Mouse (Mus musculus): ENCODE results near the gene Kansl1. TPM values are rescaled to one million over a fixed set of nuclear protein-coding genes. Genes with fewer than 3 reads are reported as not detected.

The Kansl1 gene
- polyA plus RNA-seq, 1 experiment from 2014 or later, result 22.1 TPM

DNA sequence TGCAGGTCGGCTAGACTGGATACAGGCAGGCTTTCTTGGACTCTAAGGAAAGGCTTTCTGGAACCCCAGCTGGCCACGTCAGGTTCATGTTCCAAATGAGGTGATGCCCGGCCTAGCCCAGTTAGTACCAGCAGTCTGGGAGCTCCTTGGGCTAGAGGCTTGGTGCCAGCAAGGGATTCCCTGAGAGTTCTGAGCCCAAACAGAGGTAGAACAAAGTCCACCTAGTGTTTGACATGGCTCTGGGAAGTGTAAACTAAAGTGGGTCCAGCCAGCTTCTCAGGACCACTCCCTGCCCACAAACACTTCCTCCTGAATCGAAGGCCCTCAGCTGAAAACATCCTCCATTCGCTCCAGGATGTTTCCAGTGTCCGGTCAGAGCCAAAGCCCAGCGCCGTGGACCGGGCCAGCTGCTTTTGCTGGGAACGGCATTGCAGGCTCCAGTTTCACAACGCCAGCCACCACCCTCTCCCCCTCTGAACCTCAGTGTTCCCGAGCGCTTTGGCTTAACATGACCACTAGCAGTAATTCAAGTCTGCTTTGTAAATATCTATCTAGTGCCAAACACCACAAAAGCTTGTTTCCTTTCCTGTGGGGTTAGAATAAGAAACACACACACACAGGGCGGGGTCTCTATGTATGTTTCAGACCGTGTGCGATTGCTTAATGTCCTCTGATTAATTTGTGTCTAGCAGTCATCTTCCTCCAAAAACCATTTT, 151.8 kb downstream of the Kansl1 start:
- Histone ChIP-seq H3K27ac (no peak overlapping the region), H3K27me3 (no peaks in the 10 kb centered on the region), H3K4me2 (no peak overlapping the region), H3K9me3 (no peaks in the 10 kb centered on the region), H3K9ac (no peak overlapping the region), H3K36me3 (no peaks in the 10 kb centered on the region), H3K4me3 (no peak overlapping the region), H3K4me1 (peaks cover 13% of the 10 kb centered on the region; the same call in 1 of the 2 replicates)
- 60% methylated on average over 16 of the region's 16 CpGs for WGBS
- ATAC-seq (ENCODE audit: insufficient number of reproducible peaks, low FRiP score, low TSS enrichment, low read depth), result no peak

DNA sequence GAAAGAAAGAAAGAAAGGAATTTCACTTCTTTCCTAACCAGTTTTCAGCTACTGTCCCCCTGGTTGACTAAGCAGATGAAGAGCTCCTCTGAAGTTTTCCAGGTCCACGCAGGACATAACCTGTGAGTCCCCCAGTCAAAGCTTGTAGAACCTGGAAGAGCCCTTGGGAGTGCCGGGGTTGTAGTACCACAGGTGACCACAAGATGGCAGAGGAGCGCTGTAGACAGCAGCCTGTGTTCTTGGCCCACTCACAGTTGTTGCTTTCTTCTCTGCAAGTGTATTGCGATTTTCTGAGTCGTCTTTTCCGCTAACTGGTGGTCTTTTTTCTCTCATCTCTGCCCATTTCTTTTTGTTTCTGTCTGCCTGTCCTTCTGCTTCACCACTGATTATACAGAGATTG, 153.0 kb downstream of the Kansl1 start:
- Histone ChIP-seq H3K36me3 (no peaks in the 10 kb centered on the region), H3K27ac (no peak overlapping the region), H3K9me3 (no peaks in the 10 kb centered on the region), H3K9ac (no peak overlapping the region), H3K27me3 (0 out of 2 replicates have a peak, but pooled peaks cover 1% of the 10 kb centered on the region), H3K4me2 (no peak overlapping the region), H3K4me3 (no peak overlapping the region), H3K4me1 (peaks cover 13% of the 10 kb centered on the region; the same call in 1 of the 2 replicates)
- 5% methylated on average over 6 of the region's 6 CpGs for WGBS
- ATAC-seq (ENCODE audit: insufficient number of reproducible peaks, low FRiP score, low TSS enrichment, low read depth), result no peak

DNA sequence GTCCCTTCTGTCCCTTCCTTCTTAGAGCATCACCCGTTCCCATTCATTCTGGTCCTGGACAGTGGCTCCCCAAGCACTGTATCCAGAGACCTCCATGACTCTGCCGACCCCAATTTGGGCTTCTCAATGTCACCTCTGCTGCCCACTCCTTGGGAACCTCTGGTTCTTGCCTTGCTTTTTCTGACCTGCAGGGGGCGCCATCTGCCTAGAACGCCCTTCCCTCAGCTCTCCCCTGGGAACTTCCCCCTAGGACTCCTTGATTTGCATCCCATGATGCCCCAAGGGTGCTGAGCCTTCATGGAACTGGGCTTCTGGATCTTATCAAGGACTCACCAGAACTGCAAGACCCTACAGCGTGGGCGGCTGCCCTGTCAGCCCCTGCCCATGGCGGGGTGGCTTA, 157.0 kb downstream of the Kansl1 start:
- ATAC-seq (ENCODE audit: insufficient number of reproducible peaks, low FRiP score, low TSS enrichment, low read depth), result no peak
- Histone ChIP-seq H3K9me3 (no peaks in the 10 kb centered on the region), H3K9ac (no peak overlapping the region), H3K4me1 (peaks cover 4% of the 10 kb centered on the region; the same call in 1 of the 2 replicates), H3K27me3 (peaks cover 14% of the 10 kb centered on the region), H3K4me3 (no peak overlapping the region), H3K4me2 (no peak overlapping the region), H3K36me3 (no peaks in the 10 kb centered on the region), H3K27ac (no peak overlapping the region)
- 66% methylated on average over 7 of the region's 7 CpGs for WGBS

DNA sequence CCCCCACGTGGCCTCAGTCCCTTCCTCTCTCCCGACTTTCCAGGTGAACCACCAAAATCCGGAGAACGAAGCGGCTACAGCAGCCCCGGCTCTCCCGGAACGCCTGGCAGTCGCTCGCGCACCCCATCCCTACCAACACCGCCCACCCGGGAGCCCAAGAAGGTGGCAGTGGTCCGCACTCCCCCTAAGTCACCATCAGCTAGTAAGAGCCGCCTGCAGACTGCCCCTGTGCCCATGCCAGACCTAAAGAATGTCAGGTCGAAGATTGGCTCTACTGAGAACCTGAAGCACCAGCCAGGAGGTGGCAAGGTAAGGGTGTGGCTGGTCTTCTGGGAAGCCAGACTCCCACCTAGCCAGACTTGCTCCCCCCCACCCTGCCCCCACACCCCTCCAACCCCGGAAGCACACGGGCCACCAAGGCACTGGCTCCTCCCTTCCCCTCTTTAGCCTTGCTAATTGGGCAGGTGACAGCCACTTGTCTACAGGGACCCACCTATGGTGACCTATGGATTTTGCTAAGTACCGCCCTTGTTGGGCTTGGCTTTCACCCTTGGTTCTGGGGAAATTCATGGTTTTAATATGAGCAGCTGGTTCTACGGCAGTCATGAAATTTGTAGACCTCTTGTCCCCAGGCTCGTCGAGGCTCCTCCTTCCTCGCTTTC, 158.3 kb downstream of the Kansl1 start:
- Histone ChIP-seq H3K4me2 (peak overlapping the region; percentile 27; the same call in 1 of the 2 replicates), H3K9ac (no peak overlapping the region), H3K27ac (peak overlapping the region; percentile 61), H3K4me1 (peaks cover 4% of the 10 kb centered on the region; the same call in 1 of the 2 replicates), H3K27me3 (peaks cover 14% of the 10 kb centered on the region), H3K9me3 (no peaks in the 10 kb centered on the region), H3K4me3 (peak overlapping the region; percentile 18), H3K36me3 (no peaks in the 10 kb centered on the region)
- no peak for ATAC-seq (ENCODE audit: insufficient number of reproducible peaks, low FRiP score, low TSS enrichment, low read depth)
- 8% methylated on average over 22 of the region's 23 CpGs for WGBS

DNA sequence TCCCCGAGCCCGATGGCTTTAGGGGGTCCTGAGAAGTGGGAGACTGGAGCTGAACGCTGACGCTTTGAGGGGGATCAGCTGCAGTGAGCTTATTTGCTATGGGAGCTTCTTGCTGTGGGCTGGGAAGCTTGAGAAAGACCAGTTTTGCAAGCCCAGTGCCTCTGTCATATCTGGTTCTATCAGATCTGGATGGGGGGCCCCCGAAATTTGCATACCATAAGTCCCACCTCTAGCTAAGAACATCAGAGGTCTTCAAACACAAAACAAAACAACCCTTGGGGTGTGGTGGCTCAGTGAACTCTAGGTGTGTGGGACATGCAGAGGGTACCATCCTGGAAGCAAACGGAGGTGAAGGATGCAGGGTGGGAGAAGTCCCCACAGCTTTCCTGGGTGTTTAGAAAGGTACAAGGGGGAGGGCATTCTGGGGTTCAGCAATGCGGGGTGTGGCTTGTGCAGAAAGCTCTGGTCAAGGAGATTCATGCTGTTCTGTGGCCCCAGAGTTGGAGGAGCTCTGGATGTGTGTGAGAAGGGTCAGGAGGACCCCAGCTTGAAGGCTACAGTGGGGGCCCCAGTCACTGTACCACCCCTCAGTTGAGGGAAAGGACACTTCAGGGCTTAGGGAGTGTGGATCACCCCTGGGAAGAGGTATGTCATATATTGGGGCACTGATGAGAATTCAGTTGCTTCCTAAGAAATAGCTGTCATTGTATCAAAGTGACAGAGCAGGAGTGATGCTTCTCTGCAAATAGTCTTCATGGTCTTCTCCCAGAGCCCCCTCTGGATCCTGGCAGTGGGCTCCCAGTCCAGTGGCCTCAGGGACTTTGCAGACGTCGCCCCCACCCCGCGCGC, 159.1 kb downstream of the Kansl1 start:
- Histone ChIP-seq H3K36me3 (no peaks in the 10 kb centered on the region), H3K27me3 (peaks cover 14% of the 10 kb centered on the region), H3K9me3 (no peaks in the 10 kb centered on the region), H3K4me2 (peak overlapping the region; percentile 27; the same call in 1 of the 2 replicates), H3K4me3 (peak overlapping the region; percentile 18), H3K9ac (no peak overlapping the region), H3K4me1 (peaks cover 4% of the 10 kb centered on the region; the same call in 1 of the 2 replicates), H3K27ac (peak overlapping the region; percentile 61)
- 31% methylated on average over 11 of the region's 12 CpGs for WGBS
- ATAC-seq (ENCODE audit: insufficient number of reproducible peaks, low FRiP score, low TSS enrichment, low read depth), result no peak

DNA sequence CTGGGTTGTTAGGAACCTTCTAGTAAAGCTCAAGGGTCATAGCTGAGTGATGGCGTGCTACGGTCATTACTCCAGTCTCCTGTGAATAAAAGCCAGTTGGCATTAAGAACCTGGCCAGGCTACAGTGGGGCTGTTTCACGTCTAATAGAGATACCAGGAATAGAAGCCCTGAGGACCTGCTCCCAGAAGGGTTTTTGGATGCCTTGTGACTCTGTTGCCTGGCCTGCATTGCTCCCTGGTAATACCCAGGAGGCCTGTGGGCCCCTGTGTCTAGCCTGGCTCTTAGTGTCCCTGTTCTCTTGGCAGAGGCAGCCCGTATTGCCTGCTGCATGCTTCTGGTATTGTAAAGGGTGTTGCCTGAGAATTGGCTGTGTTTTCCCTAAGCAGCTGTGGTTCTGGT, 161.5 kb downstream of the Kansl1 start:
- ATAC-seq (ENCODE audit: insufficient number of reproducible peaks, low FRiP score, low TSS enrichment, low read depth), result no peak

DNA sequence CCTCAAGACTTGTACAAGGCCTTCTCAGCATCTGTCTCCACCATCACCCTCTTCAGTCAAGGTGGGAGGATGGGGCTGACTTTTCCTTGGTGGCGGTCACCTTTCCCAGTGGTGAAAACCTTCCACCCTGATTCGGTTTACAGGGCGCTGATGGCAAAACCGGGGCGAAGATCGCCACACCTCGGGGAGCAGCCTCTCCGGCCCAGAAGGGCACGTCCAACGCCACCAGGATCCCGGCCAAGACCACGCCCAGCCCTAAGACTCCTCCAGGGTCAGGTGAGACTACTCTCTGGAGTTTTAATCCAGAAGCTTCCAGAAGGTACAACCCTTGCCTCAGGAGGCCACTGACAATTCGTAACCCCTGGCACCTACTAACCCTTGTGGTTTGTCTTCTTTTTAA, 162.2 kb downstream of the Kansl1 start:
- no peak overlapping the region for H3K4me3 ChIP-seq
- no peaks in the 10 kb centered on the region for H3K36me3 ChIP-seq
- H3K9me3 ChIP-seq, result no peaks in the 10 kb centered on the region
- H3K4me2 ChIP-seq, result no peak overlapping the region
- no peak for ATAC-seq (ENCODE audit: insufficient number of reproducible peaks, low FRiP score, low TSS enrichment, low read depth)
- no peak overlapping the region for H3K27ac ChIP-seq
- peaks cover 14% of the 10 kb centered on the region for H3K27me3 ChIP-seq
- no peak overlapping the region for H3K9ac ChIP-seq
- peaks cover 14% of the 10 kb centered on the region for H3K4me1 ChIP-seq
- whole genome bisulfite sequencing, result 92% methylated on average over 13 of the region's 13 CpGs

More for the DNA sequence above, 161.5 kb downstream of the Kansl1 start:
- Histone ChIP-seq H3K36me3 (no peaks in the 10 kb centered on the region), H3K9ac (no peak overlapping the region), H3K4me2 (no peak overlapping the region), H3K9me3 (no peaks in the 10 kb centered on the region), H3K4me3 (no peak overlapping the region), H3K27ac (no peak overlapping the region), H3K4me1 (peaks cover 14% of the 10 kb centered on the region), H3K27me3 (peaks cover 14% of the 10 kb centered on the region)
- WGBS, result 58% methylated on average over 4 of the region's 4 CpGs

DNA sequence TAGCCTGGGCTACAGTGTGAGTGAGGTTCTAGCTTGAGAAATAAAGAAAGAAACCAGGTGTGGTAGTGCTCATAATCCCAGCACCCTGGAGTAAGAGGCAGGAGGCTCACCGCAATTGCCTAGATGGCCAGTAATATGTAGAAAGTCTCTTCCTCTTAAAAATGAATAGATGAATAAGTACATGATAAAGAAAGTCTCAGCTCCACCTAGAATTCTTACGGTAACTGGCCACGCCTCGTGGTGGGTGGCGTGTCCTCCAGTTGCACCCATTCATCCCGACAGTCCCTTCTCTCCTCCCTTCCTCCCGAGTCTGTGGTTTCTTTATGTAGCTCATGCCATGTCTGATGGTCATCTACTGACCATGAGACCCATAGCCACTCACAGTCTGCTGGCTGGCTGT, 162.9 kb downstream of the Kansl1 start:
- ATAC-seq (ENCODE audit: insufficient number of reproducible peaks, low FRiP score, low TSS enrichment, low read depth), result no peak
- Histone ChIP-seq H3K9me3 (no peaks in the 10 kb centered on the region), H3K27me3 (peaks cover 13% of the 10 kb centered on the region), H3K4me1 (peaks cover 14% of the 10 kb centered on the region), H3K9ac (no peak overlapping the region), H3K4me2 (no peak overlapping the region), H3K4me3 (no peak overlapping the region), H3K36me3 (no peaks in the 10 kb centered on the region), H3K27ac (no peak overlapping the region)
- WGBS, result 91% methylated on average over 7 of the region's 7 CpGs

DNA sequence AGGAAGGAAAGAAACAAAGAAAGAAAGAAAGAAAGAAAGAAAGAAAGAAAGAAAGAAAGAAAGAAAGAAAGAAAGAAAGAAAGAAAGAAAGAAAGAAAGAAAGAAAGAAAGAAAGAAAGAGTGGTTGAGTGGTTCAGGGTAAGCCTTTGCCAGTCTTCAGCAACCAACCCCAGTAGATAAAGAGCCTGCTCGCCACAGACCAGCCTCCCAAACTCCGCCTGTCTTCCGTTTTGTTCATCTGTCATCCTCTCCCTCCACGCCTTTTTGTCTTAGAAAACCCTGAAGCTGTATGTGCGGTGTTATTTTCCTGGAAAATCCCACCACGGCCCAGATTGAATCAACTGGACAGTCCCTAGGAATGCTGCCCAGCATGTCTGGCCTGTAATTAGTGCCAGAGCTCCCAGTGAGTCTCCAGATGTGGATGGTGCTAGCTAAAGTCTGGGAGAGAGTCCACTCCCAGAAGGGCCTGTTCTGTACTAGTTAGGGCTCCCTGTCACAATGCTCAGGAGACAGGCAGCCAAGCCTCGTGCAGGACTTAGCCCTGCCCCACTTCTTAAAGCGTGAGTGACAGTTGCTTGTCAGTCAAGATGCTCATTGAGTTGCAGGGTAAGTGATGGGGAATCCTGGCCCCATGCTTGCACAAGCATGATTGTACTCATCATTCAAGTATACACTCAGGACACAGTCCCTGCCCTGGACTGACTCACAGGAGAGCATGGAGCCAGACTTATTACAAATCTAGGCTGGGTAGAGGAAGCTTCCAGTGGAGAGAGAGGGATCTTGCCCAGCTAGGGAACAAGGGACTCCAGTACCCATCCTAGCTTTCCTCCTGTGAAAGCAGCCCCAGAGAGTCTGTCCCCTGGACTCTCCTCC, 165.3 kb downstream of the Kansl1 start:
- Histone ChIP-seq H3K9me3 (no peaks in the 10 kb centered on the region), H3K4me2 (no peak overlapping the region), H3K27ac (peak overlapping the region; percentile 33; the same call in 1 of the 2 replicates), H3K36me3 (no peaks in the 10 kb centered on the region), H3K27me3 (no peaks in the 10 kb centered on the region), H3K4me1 (peaks cover 10% of the 10 kb centered on the region), H3K4me3 (no peak overlapping the region), H3K9ac (no peak overlapping the region)
- WGBS, result 25% methylated on average over 8 of the region's 8 CpGs
- ATAC-seq (ENCODE audit: insufficient number of reproducible peaks, low FRiP score, low TSS enrichment, low read depth), result 0 out of 2 replicates have a peak, but pooled peaks have one; percentile 50

DNA sequence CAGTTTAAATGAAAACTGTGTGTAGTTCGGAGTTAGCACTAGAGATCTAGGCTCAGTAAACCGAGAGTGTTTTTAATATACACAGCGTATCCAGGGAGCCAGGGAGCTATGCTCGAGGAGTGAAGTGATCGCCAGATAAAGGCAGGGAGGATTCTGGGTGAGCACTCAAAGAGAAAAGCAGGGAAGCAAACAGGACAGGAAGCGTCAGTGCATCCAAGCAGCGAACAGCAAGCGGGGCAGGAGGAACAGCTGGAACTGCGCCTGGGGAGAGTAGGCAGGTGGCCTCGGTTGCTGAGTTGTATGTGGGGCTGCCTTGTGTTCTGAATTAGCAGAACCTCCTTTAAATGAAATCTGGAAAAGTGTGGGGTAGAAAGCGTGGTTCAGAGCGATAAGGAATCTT, 166.0 kb downstream of the Kansl1 start:
- H3K4me2 ChIP-seq, result peak overlapping the region; percentile 32
- no peak for ATAC-seq (ENCODE audit: insufficient number of reproducible peaks, low FRiP score, low TSS enrichment, low read depth)
- H3K9ac ChIP-seq, result no peak overlapping the region
- H3K36me3 ChIP-seq, result no peaks in the 10 kb centered on the region
- H3K4me3 ChIP-seq, result no peak overlapping the region
- WGBS, result 30% methylated on average over 12 of the region's 12 CpGs
- no peaks in the 10 kb centered on the region for H3K9me3 ChIP-seq
- no peaks in the 10 kb centered on the region for H3K27me3 ChIP-seq
- peaks cover 10% of the 10 kb centered on the region for H3K4me1 ChIP-seq
- no peak overlapping the region for H3K27ac ChIP-seq

DNA sequence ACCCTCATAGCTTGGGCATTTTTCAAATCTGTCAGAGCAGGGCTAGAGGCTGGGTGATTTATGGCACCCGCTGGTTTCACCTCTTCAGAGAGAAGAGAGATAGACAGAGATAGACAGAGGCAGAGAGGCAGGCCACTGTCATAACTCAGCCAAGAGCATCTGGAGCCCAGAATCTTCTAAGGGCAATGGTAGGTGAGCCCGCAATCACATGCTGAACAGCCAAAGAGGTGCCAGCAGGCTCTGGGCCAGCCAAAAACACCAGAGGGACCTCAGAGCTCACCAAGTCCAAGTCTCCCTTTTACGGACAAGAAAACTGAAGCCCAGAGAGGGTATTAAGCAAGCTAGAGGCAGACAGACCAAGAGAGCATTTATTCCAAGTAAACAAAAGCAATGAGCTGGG, 171.0 kb downstream of the Kansl1 start:
- peaks cover 6% of the 10 kb centered on the region; the same call in 1 of the 2 replicates for H3K4me1 ChIP-seq
- H3K27me3 ChIP-seq, result no peaks in the 10 kb centered on the region
- no peak for ATAC-seq (ENCODE audit: insufficient number of reproducible peaks, low FRiP score, low TSS enrichment, low read depth)
- H3K9ac ChIP-seq, result no peak overlapping the region
- WGBS, result 70% methylated on average over 3 of the region's 3 CpGs
- H3K4me3 ChIP-seq, result no peak overlapping the region
- H3K36me3 ChIP-seq, result no peaks in the 10 kb centered on the region
- no peak overlapping the region for H3K4me2 ChIP-seq
- H3K9me3 ChIP-seq, result no peaks in the 10 kb centered on the region
- H3K27ac ChIP-seq, result no peak overlapping the region

Measured in limb, embryonic 15.5 days (tissue).